Mouse (Mus musculus) monocyte, adult 2 months (primary cell): ENCODE data around the gene 1700080E11Rik.
"Not testable (repeated sequence)": the region's sequence is repeated elsewhere in the genome, so short reads cannot be mapped to it uniquely, and the experiment has no call there.

ENCODE experiments used
- DNase-seq, 2 experiments: peaks; one replicate each; pipeline ENCODE4 v3.0.0; 2022; ENCODE audit warnings: low spot score in 2 of 2, low read depth in 1 of 2

Gene 1700080E11Rik

GRCm38 (mm10) chr9:105144992-105145391, at the start of gene 1700080E11Rik:
TSS of gene 1700080E11Rik (minus strand) at chr9:105145092.
- no peak for DNase-seq

- no peak for DNase-seq
These were observed 41.8 kb upstream of the 1700080E11Rik start for GRCm38 (mm10) chr9:105186725-105187124.

GRCm38 (mm10) chr9:105182392-105182791, 37.5 kb upstream of the 1700080E11Rik start:
- no peak for DNase-seq

DNA sequence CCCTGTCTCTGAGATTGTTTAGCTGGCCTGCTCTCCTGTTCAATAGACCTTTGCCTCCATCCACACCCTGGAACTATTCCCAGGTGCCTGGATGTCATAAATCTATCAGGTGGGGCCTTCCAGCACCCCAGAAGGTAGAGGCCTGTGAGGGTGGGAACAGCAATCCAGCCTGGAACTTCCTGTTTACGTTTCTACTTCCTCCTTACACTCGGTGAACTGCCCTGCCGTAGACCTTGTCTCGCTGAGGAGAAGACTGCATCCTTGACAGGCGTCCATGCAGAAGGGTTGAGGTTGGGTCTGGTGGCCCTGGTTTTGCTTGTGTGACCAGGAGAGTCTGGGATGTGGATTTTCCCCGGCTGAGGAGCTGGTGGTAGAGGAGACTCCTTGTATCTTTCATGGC, 5.7 kb downstream of the 1700080E11Rik start:
- no peak for DNase-seq

GRCm38 (mm10) chr9:105136404-105136803, 8.5 kb downstream of the 1700080E11Rik start:
- no peak for DNase-seq

DNA sequence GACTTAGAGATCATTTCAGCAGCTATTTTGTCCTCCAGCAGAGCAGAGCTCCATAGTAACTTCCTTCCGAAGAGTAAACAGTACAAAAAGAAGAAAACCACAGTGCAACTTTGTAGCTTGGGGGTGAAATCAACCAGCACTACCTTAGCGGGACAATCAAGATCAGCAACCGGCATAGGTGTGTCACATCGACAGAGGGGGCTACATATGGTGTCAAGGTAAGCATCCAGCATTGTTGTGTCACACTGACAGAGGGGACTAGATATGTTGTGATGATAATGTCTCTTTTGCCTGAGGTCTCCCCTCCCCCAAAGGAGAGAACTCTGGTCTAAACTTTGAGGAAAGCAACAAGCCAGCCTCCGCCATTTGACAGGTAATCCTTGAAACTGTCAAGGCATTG, 10.4 kb downstream of the 1700080E11Rik start:
- no peak for DNase-seq

DNA sequence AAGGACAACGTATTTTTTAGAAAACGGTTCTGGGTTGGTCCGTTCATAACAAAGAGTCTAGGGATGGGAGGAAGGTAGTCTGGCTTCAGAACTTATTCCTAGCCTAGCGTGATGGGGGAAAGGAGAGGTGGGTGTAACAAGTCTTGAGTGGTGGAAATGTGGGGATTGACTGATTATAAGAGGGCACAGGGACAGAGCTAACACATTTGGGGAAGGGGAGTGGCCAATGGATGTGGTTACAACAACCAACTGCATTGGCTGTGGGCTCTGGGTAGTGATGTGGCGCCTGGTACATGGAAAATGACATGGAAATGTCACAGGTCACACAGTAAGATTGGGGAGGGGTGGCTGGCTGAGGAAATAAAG, 12.9 kb downstream of the 1700080E11Rik start:
- no peak for DNase-seq

DNA sequence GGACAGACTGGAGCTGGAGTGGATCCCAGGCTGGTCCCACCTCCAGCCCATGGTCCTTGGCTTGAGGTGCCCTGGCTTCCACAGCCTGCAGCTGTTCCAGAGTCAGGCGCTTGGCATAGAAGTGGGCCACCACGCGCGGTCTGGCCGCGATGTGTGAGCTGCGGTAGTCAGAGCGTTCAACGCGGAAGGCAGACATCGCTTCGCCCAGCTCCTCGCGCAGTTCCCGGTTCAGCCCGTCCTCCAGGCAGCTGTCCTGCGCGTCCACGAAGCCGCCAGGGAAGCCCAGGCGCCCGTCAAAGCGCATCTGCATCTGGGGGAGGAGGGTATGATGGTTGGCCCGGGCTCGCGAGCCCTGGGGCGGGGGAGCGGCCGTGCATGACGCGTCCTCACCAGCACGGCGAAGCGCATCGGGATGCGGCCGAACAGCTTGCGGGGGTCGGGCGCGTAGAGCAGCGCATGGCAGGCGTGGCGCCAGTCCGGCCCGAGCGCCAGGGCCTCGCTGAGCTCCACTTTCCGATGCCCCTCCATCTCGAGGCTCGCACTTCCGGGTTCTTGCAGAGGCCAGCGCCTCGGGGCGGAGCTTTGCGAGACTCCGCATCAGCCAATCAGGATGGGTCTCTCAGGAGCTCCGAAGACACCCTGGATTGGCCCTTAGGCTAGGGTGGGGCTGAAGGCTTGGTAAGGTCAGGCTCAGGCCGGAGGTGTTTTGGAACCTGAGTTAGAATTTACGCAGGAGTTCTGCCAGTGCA, 13.5 kb downstream of the 1700080E11Rik start, which contains the start of gene Nudt16:
Nudt16 (minus strand) TSS at position 572 of the 749 bp plus-strand sequence.
- peak; percentile 55 to 79 for DNase-seq

- DNase-seq, result no peak
These were observed 14.6 kb downstream of the 1700080E11Rik start for GRCm38 (mm10) chr9:105130331-105130730.

DNA sequence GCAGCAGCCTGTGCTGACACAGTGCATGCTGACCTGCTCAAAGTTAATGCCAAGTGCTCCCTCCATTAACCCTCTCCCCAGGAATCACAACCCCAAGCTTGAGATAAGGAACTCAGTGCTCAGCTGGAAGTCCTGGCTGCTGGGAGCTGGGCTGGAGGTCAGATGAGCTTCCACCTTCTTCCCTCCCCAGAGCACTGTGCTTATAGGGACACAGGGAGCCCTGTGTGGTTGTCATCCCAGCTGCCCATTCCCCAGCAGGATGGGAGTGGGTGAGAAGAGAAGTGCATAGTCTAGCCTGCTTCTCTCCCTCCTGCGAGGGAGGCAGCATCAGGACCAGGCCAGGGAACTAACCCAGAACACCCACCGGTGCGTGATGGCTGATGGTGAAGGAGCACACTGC, 19.7 kb downstream of the 1700080E11Rik start:
- DNase-seq, result not testable (repeated sequence)

GRCm38 (mm10) chr9:105103893-105104292, 41.0 kb downstream of the 1700080E11Rik start:
- no peak for DNase-seq

DNA sequence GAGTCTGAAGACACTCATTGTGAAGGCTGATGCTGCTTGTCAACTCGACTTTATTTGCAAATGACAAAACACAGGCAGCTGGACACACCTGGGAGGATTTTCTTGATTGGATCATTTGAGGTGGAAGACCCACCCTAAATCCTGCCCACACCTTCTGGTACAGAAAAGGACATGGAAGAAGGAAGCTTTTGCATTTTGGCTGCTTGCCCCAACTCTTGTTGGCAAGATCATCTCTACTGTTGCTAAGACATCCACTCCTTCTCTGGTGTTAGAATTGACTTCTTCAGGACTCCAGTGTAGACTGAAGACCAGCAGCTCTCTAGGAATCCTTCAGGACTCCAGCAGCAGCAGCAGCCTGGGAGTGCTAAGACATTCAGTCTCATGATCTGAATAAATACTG, 43.0 kb downstream of the 1700080E11Rik start:
- no peak for DNase-seq

DNA sequence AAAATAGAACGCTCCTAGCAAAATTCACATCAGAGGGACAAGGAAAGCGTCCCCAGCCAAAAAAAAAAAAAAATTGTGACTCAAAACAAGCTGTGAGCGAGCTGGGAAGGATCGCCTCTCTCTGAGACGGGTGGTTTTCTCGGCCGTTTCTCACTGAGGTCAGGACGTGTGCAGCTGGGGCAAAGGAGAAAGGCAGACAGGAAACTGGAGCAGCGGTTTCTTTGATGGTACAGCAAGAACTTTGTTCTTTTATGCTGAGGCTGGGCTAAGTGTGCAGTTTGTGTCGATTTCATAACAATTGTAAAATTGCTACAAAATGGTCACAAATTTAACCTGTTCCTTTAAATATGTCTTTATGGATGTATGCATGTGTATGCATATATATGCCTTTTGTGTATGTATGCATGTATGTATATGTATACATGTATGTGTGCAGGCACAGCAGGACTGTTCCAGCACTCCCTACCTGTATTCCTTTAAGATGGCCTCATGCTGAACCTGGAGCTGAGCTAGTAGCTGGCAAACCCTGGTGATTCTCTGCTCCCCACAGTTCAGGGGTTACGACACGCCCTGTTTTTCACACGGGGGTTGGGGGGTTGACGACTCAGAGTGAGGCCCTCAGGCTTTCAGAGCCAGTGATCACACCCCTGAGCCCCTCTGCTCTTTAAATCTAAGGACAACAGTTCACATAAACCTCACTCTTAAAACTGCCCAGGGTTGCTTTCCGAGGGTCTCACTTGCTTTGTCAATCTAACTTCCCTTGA, 43.9 kb downstream of the 1700080E11Rik start:
- no peak for DNase-seq
